Mouse (Mus musculus) CD4-positive helper T cell, adult 2 months (primary cell): Measurements from ENCODE around the gene Tcf7l2.

Experiments used
- DNase-seq: peaks from one replicate; pipeline ENCODE4 v3.0.0-alpha.2; 2012; ENCODE audit warnings: low read depth, missing footprints, low spot score

The Tcf7l2 gene

GRCm38 (mm10) chr19:55741439-55741928 lies at the start of gene Tcf7l2:
TSS of gene Tcf7l2 (plus strand) at chr19:55741820.
- peak; percentile 77 for DNase-seq

DNA sequence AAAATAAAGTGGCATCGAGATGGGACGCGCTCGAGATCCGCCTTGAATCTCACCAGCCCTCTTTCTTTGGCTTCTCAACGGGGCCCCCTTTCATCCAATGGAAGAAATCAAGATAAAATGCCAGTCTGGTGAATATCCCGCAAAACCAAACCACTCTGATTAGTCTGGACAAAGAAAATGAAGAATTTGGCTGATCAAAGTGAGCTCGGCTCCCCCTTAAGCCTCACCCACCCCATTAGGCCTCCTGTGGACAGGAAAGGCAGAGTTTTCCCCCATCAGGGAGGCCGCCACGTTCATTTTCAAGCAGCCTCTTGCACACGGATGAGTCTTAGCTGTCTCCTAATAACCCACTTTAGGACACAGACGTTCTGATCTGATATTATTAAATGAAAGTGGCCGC lies 47.0 kb upstream of the Tcf7l2 start:
- no peak for DNase-seq

GRCm38 (mm10) chr19:55695418-55695817 lies 46.2 kb upstream of the Tcf7l2 start:
- no peak for DNase-seq

DNA sequence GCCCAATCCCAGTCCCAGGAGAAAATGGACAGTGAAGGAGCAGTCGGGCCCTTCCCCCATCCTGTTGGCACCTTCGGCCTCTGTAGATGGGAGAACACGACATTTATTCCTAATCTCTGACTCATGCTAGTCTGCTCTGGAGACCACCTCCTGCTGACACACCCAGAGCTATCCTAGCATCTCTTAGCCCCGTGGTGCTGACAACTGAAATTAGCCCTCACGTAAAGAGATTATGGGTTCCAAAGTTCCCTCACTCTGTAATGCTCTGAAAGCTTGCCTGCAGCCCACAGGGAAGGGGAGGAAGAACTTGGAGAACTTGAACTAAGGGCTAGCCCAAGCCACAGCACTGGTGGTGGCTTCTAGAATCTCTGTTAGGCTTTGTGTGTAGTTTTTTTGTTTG lies 42.7 kb upstream of the Tcf7l2 start:
- no peak for DNase-seq

- no peak for DNase-seq
Measured at GRCm38 (mm10) chr19:55700214-55700568, 41.4 kb upstream of the Tcf7l2 start.

- no peak for DNase-seq
Measured at GRCm38 (mm10) chr19:55700569-55701282, 40.9 kb upstream of the Tcf7l2 start.

- no peak for DNase-seq
Measured at GRCm38 (mm10) chr19:55701283-55701633, 40.4 kb upstream of the Tcf7l2 start.

DNA sequence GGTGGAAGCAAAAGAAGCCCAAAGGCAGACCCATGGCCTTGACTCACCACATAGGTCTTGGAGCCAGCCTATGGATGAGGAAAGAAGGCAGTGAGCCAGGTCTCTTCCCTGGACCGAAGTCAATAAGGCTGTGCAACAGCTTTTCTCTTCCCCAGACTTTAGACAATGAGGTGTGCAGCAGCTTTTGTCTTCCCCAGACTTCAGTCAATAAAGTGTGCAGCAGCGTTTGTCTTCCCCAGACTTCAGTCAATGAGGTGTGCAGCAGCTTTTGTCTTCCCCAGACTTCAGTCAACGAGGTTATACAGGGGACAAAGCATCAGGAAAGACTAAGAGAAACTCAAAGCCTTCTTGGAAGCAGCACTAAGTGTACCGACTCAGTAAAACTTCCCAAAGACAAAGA lies 39.5 kb upstream of the Tcf7l2 start:
- no peak for DNase-seq

DNA sequence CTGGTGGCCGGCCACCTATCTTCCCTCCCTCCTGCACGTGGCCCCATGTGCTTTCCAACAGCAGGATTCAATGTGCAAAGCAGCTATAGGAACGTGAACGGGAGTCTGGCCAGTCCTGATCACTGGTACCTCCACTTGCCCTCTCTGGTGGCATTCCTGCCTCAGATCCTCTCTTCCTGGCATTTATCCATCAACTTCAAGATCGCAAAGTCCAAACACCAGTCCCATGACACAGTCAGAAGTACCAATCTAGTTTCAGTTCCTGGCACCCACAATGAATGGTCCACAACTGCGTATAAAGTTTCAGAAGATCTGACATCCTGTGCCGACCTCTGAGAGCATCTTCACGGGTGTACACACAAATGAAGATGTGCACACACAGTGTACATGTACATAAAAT lies 38.9 kb upstream of the Tcf7l2 start:
- no peak for DNase-seq

DNA sequence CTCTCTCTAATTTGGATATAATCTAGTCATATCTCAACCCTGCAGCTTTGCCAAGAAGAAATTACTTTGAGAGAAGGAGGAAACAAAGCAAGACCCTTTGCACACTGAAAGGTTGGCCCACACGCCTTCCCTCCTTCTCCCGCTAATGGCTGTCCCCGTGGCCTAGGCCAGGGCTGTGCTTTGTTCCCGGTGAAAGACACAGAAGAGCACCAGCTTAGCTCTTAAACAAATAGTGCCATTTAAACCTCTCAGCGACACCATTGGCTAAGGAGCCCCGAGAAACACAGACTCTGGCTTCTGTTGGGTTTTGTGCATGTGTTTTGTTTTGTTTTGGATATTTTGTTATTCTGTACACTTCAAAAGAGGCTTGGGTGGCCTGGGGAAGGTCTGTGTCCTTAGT lies 37.5 kb upstream of the Tcf7l2 start:
- no peak for DNase-seq

DNA sequence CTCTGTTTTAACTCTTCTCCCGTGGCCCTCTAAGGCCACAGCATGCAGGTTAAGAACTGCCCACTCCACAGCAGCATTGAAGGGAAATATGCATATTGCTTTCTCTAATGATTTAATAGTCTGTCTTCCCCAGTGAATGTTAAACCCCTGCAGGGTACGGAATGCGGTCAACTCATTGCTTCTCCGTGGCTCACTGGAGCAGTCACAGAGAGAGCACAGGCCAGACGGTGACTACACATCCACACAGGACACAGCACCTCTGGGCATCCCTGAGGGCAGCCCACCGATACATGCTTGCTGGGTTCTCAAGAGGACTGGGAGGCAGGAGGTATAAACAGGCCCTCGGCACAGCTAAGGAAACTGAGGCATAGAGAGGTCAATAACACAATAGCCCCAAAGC lies 35.3 kb upstream of the Tcf7l2 start:
- no peak for DNase-seq

DNA sequence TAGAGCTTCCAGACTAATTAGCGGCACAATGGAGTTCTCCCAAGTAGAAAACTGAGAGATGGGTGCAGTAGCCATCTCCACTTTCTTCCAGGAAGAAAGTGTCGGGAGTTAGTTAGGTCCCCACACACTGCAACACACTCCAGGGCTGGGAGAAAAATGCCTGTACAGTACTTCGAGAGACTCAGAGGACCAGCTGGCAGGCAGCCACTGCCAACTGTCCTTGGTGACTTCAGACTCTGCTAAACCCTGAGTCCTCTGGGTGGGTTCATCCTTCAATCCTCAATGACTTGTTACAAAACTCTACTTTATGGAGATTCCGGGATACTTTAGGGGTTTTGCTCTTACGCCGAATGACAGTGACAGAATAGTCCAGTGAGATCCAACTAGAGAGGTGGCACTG lies 34.8 kb upstream of the Tcf7l2 start:
- no peak for DNase-seq

- no peak for DNase-seq
Measured at GRCm38 (mm10) chr19:55708031-55708554, 33.5 kb upstream of the Tcf7l2 start.

GRCm38 (mm10) chr19:55710841-55711240 lies 30.8 kb upstream of the Tcf7l2 start:
- no peak for DNase-seq

DNA sequence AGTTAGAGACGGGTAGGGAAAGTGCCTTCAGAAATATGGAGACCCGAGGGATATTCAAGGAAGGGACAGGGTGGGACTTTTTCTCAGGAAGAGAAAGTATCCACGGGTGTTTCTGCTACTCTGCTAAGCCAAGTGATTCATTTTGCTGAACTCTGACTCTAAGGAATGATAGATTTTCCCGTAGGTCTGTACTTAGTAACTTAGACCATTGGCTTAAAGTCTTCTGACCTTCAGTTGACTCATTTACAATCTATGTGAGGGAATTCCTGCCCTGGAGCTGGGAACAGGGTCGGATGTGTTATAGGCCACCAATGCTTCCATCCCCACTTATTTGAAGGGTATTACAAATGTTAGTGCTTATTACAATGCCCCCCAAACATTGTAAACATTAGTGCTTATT lies 29.9 kb upstream of the Tcf7l2 start:
- no peak for DNase-seq

DNA sequence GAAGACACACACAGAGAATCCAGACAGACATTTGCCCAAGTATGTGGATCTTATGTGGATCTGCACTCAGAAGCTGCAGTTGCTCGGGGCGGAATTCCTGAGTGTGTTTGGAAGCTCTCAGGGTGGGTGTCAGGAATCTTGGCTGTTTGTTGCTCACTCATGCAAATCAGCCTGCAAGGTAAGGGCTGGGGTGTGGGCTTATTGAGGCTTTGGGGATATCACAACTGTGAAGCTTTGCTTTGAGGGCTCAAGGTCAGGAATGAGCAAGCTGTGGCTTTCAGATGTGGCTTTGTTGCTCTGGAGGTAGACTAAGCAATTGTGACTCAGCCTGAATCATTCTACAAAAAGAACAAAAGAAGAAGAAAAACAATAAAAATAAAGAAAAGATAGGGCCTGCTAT lies 28.9 kb upstream of the Tcf7l2 start:
- DNase-seq, result no peak

- no peak for DNase-seq
Measured at GRCm38 (mm10) chr19:55714015-55714414, 27.6 kb upstream of the Tcf7l2 start.

GRCm38 (mm10) chr19:55714665-55715064 lies 27.0 kb upstream of the Tcf7l2 start:
- DNase-seq, result no peak

DNA sequence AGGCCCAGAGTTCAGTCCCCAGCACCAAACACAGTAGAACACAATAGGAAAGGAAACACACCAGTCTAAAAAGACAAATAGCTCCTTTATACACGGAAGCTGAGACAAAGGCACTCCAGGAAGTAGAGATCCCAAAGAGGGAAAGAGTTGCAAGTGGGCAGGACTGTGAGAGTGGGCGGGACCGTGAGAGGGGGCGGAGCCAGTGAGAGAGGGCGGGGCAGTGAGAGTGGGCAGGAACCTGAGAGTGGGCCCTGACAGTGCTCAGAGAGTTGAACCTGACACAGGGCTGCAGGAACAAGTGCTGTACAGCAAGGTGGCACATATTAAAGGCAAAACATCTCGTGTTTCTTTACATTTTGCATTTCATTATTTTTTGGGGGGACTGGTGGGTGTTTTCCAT lies 22.5 kb upstream of the Tcf7l2 start:
- no peak for DNase-seq

DNA sequence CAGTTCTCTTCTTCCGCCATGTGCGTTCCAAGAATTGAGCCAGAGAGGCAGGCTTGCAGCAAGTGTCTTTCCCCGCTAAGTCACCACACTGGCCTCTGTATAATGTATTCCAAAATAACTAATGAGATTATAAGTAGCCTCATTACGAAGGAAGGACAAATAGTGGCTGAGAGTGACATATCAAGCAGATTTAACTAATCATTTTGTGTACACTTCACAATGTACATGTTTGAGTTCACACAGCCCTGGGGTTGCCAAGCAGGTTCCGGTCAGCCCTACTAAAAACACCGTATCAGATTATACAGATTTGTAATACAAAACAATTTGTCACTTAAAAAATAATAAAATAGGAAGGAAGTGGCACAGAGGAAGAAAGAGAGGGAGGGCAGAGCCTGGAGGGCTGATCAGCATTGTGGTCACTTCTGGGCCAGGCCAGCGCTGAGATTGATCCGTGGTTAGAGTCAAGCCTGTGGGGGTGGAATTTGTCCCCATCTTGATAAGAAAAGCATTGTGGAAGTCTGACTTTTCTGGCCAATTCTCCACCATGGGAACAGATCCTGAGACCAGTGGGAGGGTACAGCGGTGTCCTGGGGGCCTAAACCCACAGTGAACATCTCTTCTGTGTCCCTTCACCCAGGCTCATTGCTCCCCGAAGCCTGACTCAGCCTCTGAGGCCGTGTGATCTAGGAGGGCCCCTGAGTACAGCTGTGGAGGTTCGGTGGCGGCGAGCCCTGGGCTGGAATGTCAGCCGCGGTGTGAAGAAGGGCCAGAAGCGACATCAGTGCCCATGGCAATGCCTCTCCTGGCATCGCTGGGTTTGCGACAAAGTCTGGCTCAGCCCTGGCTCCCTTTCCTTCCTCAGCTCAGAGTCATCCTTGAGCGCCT lies 21.9 kb upstream of the Tcf7l2 start:
- no peak for DNase-seq

DNA sequence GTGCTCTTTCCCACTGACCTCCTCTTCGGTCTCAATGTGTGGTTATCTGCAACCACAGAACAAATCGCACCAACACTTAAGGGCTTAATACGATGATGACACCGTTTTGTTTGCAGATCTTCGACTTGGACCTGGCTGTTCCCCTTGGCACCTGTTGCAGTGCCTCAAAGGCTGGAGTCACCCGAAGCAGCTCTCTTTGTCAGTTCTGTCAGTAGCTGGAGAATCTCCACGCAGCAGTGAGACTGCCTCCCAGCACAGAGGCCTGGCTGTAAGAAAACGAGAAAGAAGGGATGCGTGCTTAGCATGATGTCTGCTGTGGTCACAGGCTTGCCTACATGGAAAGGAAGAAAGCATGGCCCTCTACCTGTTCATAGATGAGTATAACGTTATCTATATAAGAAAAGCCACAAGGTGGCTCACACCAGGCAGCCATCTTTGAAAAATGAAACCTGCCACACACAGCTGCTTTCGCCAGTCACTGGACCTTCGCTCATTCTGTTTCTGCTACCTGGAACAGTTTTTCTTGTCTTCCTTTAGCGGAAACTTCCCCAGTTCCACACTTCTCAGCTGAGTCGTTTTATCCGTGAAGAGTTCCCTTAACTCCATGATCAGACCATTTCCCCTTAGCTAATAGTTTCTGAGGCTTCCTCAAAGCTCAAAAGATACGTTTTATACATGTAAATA lies 21.1 kb upstream of the Tcf7l2 start:
- DNase-seq, result no peak

DNA sequence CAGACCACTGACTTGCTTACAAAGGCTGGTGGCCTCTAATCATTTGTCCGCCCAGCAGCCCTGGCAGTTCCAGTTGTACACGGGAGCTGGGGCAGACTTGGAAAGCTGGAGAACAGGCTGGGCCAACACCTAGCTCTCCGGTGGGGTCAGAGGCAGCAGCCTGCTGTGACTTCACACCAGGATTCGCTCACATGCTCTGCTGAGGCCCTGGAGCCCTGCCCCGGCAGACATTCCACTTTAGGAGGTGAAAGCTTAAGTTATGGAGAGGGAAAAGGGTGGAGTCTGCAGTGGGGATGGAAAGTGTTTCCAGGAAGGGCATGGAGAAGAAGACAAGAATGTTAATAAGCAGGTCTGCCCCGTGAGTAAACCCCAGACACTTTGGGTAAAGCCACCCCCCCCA lies 19.2 kb upstream of the Tcf7l2 start:
- DNase-seq, result no peak
